Mouse (Mus musculus): ENCODE results near the gene Il2rb. TPM values are rescaled to one million over a fixed set of nuclear protein-coding genes. Genes with fewer than 3 reads are reported as not detected.

Il2rb gene
- total and polyA plus RNA-seq, 3 experiments = 0.04 TPM; not detected in 2

- Histone ChIP-seq H3K4me1 (ENCODE audit: control insufficient read depth in 1 of 2, insufficient read depth in 2 of 2, low read length in 2 of 2) (peaks cover 13 to 21% of the 10 kb centered on the region in 2 experiments), H3K79me2 (ENCODE audit: control insufficient read depth, insufficient read depth, low read length, poor library complexity) (no peaks in the 10 kb centered on the region), H3K4me3 (ENCODE audit: control insufficient read depth in 1 of 2, insufficient read depth in 1 of 2, low read depth in 2 of 2, low read length in 2 of 2) (peak overlapping the region; percentile 41 to 48; a peak in 3 of 4 replicates), H3K36me3 (ENCODE audit: control insufficient read depth in 1 of 2, insufficient read depth in 2 of 2, low read length in 2 of 2) (peaks cover 0 to 7% of the 10 kb centered on the region in 2 experiments; a peak in 2 of 4 replicates), H3K9ac (ENCODE audit: control insufficient read depth, low read depth, low read length, poor library complexity, severe bottlenecking) (peak overlapping the region; percentile 33), H3K27ac (ENCODE audit: control insufficient read depth, low read depth, low read length) (no peak overlapping the region; the same call in 1 of the 2 replicates), H3K9me3 (replicated peaks; ENCODE audit: insufficient read depth, low read length) (no peaks in the 10 kb centered on the region), H3K27me3 (ENCODE audit: control insufficient read depth in 1 of 2, insufficient read depth in 2 of 2, low read length in 2 of 2) (no peaks in the 10 kb centered on the region)
- no peak for TF ChIP-seq POLR2A (IDR thresholded peaks at IDR 0.05; ENCODE audit: control insufficient read depth in 1 of 2, insufficient read depth in 1 of 2, low read depth in 1 of 2, low read length in 2 of 2, poor library complexity in 1 of 2)
- no peak for TF ChIP-seq USF1 (IDR thresholded peaks at IDR 0.05; ENCODE audit: low read depth, low read length)
- no peak for TF ChIP-seq TBP (IDR thresholded peaks at IDR 0.05; ENCODE audit: low read depth, low read length)
- TF ChIP-seq CHD1 (IDR thresholded peaks at IDR 0.05; ENCODE audit: low read depth, low read length) = no peak
- no peak for TF ChIP-seq SIN3A (IDR thresholded peaks at IDR 0.05; ENCODE audit: low read length)
- no peak for TF ChIP-seq ZKSCAN1 (IDR thresholded peaks at IDR 0.05; ENCODE audit: low read depth, low read length)
- TF ChIP-seq MAX (IDR thresholded peaks at IDR 0.05; ENCODE audit: low read length) = no peak
- TF ChIP-seq CTCF (IDR thresholded peaks at IDR 0.05 in 2 of 3, conservative IDR thresholded peaks at IDR 0.05 in 1 of 3; ENCODE audit: control insufficient read depth in 1 of 3, insufficient read depth in 1 of 3, low read depth in 2 of 3, low read length in 3 of 3, poor library complexity in 1 of 3, severe bottlenecking in 1 of 3) = peak in 1 of 3 experiments; percentile 44; a peak in 2 of 6 replicates
- 0 out of 2 replicates have a peak, but pooled peaks have one; percentile 28 for TF ChIP-seq MXI1 (IDR thresholded peaks at IDR 0.05; ENCODE audit: low read depth, low read length)
- TF ChIP-seq UBTF (IDR thresholded peaks at IDR 0.05; ENCODE audit: borderline replicate concordance, insufficient read depth, low read depth, low read length) = no peak
- no peak for TF ChIP-seq ZC3H11A (IDR thresholded peaks at IDR 0.05; ENCODE audit: low read depth, low read length)
- peak; percentile 74 for TF ChIP-seq ETS1 (IDR thresholded peaks at IDR 0.05; ENCODE audit: low read depth, low read length)
- no peak for TF ChIP-seq MAFK (IDR thresholded peaks at IDR 0.05; ENCODE audit: borderline replicate concordance, low read depth, low read length)
- peak; percentile 82 for DNase-seq (ENCODE audit: low read depth, low spot score)
These were observed 58.5 kb downstream of the Il2rb start for GRCm38 (mm10) chr15:78436380-78437192.

DNA sequence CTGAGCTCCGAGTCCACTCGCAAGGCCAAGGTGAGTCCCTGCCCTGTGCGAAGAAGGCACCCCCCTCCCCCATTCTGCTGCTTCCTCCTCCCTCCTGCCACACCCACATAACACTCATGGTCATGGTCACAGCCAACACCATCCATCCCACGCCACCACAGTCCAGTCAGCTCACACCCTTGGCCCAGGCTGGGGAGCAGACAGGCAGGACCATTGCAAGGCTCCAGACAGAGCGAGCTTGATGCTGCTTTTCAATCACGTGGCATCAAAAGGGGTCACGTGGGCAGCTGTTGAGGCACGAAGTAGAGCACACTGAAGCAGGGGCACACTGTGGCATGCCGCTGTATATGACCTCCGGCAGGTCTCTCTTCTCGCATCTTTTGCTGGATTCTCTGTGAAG is 59.4 kb downstream of the Il2rb start:
- H3K9ac ChIP-seq (ENCODE audit: control insufficient read depth, low read depth, low read length, poor library complexity, severe bottlenecking) = no peak overlapping the region
- no peaks in the 10 kb centered on the region for H3K9me3 ChIP-seq (replicated peaks; ENCODE audit: insufficient read depth, low read length)
- DNase-seq (ENCODE audit: low read depth, low spot score) = no peak
- no peaks in the 10 kb centered on the region for H3K79me2 ChIP-seq (ENCODE audit: control insufficient read depth, insufficient read depth, low read length, poor library complexity)
- H3K27me3 ChIP-seq (ENCODE audit: control insufficient read depth in 1 of 2, insufficient read depth in 2 of 2, low read length in 2 of 2) = no peaks in the 10 kb centered on the region
- peaks cover 0 to 7% of the 10 kb centered on the region in 2 experiments; a peak in 2 of 4 replicates for H3K36me3 ChIP-seq (ENCODE audit: control insufficient read depth in 1 of 2, insufficient read depth in 2 of 2, low read length in 2 of 2)
- H3K4me1 ChIP-seq (ENCODE audit: control insufficient read depth in 1 of 2, insufficient read depth in 2 of 2, low read length in 2 of 2) = peaks cover 13 to 21% of the 10 kb centered on the region in 2 experiments
- no peak overlapping the region for H3K4me3 ChIP-seq (ENCODE audit: control insufficient read depth in 1 of 2, insufficient read depth in 1 of 2, low read depth in 2 of 2, low read length in 2 of 2)
- H3K27ac ChIP-seq (ENCODE audit: control insufficient read depth, low read depth, low read length) = no peak overlapping the region
- TF ChIP-seq EP300 (IDR thresholded peaks at IDR 0.05; ENCODE audit: low read depth in 1 of 2, low read length in 2 of 2) (no peak), USF1 (IDR thresholded peaks at IDR 0.05; ENCODE audit: low read depth, low read length) (0 out of 2 replicates have a peak, but pooled peaks have one; percentile 21)

All from MEL (cell line).